Mouse (Mus musculus): ENCODE data around the gene Xdh. TPM values are rescaled to one million over a fixed set of nuclear protein-coding genes. Genes with fewer than 3 reads are reported as not detected.
"Not testable (repeated sequence)": the region's sequence is repeated elsewhere in the genome, so short reads cannot be mapped to it uniquely, and the experiment has no call there.

Xdh gene
- polyA plus RNA-seq, 1 experiment from 2014 or later, result 0.39 TPM

DNA sequence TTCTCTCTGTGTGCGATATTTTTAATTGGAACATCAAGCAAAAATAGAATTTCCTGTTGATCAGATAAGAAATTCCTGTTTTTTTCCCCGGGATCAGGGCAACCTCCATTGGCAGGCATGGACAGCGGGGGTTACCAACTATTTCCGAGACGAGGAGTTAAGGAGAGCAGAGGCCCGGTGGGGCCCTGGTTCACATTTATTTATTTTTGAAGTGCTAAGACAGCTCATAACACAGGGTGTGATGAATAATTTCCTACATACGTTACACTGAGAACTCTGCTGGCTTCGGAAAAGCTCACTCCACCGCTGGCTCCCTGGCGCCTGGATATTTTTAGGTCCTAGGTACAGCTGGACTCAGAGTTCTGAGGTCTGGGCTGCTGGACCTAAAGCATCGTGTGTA, 97.0 kb downstream of the Xdh start:
- Histone ChIP-seq H3K27me3 (ENCODE audit: control insufficient read depth, insufficient read depth, low read length) (no peaks in the 10 kb centered on the region), H3K4me2 (no peak overlapping the region), H3K27ac (ENCODE audit: low read depth, low read length) (no peak overlapping the region), H3K9ac (ENCODE audit: low read depth, low read length) (no peak overlapping the region), H3K36me3 (ENCODE audit: control insufficient read depth, insufficient read depth, low read length) (no peaks in the 10 kb centered on the region), H3K4me1 (ENCODE audit: control insufficient read depth, insufficient read depth, low read length) (no peaks in the 10 kb centered on the region; the same call in 1 of the 2 replicates), H3K9me3 (replicated peaks; ENCODE audit: control insufficient read depth, low read length) (no peaks in the 10 kb centered on the region; the same call in 1 of the 2 replicates), H3K4me3 (ENCODE audit: low read depth, low read length) (no peak overlapping the region)
- 69% methylated on average over 11 of the region's 11 CpGs for WGBS (ENCODE audit: insufficient replicate concordance)
- ATAC-seq (replicated peaks; ENCODE audit: insufficient number of reproducible peaks, low FRiP score, low TSS enrichment), result no peak

DNA sequence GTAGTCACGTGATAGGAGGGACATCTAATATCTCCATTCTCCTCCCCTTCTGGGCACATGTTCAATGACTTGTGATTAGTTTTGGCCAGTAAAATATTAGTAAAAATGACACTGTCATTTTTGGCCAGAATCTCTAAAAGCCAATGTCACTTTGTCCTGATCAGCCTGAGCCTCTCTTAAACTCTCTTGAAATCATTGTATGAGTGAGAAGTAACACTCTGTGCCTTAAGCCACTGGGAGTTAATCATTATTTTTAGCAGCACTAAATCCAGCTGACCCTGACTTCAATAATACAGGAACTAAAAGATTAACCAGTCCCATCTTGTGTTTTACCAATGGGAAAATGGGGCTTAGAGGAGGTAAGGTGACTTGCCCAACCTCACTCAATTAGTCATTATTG, 102.6 kb downstream of the Xdh start:
- ATAC-seq (replicated peaks; ENCODE audit: insufficient number of reproducible peaks, low FRiP score, low TSS enrichment), result no peak
- H3K27me3 ChIP-seq (ENCODE audit: control insufficient read depth, insufficient read depth, low read length), result no peaks in the 10 kb centered on the region
- H3K4me2 ChIP-seq, result no peak overlapping the region
- H3K4me1 ChIP-seq (ENCODE audit: control insufficient read depth, insufficient read depth, low read length), result no peaks in the 10 kb centered on the region
- H3K9ac ChIP-seq (ENCODE audit: low read depth, low read length), result no peak overlapping the region
- no peaks in the 10 kb centered on the region for H3K9me3 ChIP-seq (replicated peaks; ENCODE audit: control insufficient read depth, low read length)
- no peak overlapping the region for H3K4me3 ChIP-seq (ENCODE audit: low read depth, low read length)
- H3K27ac ChIP-seq (ENCODE audit: low read depth, low read length), result no peak overlapping the region
- no peaks in the 10 kb centered on the region for H3K36me3 ChIP-seq (ENCODE audit: control insufficient read depth, insufficient read depth, low read length)
- 70% methylated on average over 1 of the region's 1 CpGs for WGBS (ENCODE audit: insufficient replicate concordance)

DNA sequence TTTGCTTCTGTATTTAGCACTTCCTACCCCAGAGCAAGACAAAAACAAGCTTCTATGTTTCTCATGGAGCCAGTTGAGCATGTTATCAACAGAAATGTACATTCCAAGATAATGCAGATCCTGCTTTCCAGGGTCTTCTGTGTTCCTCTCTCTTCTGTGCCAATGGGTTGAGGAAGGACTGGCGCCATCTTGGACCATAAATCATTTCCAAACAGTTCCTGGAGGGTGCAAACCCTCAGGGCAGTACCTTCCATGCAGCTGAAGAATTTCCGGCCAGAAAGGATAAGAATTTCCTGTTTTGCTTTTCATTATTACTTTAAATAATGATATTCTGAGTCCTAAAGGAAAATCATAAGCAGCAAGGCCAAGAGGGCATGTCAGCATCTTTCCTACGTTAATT, 104.4 kb downstream of the Xdh start:
- no peaks in the 10 kb centered on the region for H3K27me3 ChIP-seq (ENCODE audit: control insufficient read depth, insufficient read depth, low read length)
- H3K4me1 ChIP-seq (ENCODE audit: control insufficient read depth, insufficient read depth, low read length), result no peaks in the 10 kb centered on the region
- no peaks in the 10 kb centered on the region for H3K36me3 ChIP-seq (ENCODE audit: control insufficient read depth, insufficient read depth, low read length)
- 66% methylated on average over 3 of the region's 3 CpGs for WGBS (ENCODE audit: insufficient replicate concordance)
- no peak overlapping the region for H3K4me3 ChIP-seq (ENCODE audit: low read depth, low read length)
- ATAC-seq (replicated peaks; ENCODE audit: insufficient number of reproducible peaks, low FRiP score, low TSS enrichment), result no peak
- H3K9ac ChIP-seq (ENCODE audit: low read depth, low read length), result no peak overlapping the region
- H3K27ac ChIP-seq (ENCODE audit: low read depth, low read length), result no peak overlapping the region
- no peaks in the 10 kb centered on the region for H3K9me3 ChIP-seq (replicated peaks; ENCODE audit: control insufficient read depth, low read length)
- no peak overlapping the region for H3K4me2 ChIP-seq

DNA sequence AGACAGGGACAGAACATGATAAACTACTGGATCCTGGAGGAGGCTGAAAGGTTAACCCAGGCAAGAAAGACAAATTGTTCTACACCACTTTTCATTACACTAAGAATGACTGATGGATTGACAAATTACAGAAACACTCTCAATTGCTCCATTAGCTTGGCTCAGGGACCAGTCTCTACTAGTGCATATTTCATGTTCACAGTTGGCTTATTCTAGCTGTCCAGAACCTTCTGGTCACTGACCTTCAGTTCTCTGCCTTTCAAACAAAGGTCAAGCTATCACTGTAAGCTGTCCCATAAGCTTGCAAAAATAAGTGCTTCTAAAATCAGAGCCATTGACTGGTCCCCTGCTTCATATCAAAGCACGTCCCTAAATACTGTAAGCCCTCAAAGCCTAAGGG, 107.0 kb downstream of the Xdh start:
- WGBS (ENCODE audit: insufficient replicate concordance), result 67% methylated on average over 1 of the region's 1 CpGs
- H3K4me1 ChIP-seq (ENCODE audit: control insufficient read depth, insufficient read depth, low read length), result 0 out of 2 replicates have a peak, but pooled peaks cover 2% of the 10 kb centered on the region
- no peak overlapping the region for H3K4me2 ChIP-seq
- no peaks in the 10 kb centered on the region for H3K36me3 ChIP-seq (ENCODE audit: control insufficient read depth, insufficient read depth, low read length)
- no peaks in the 10 kb centered on the region for H3K9me3 ChIP-seq (replicated peaks; ENCODE audit: control insufficient read depth, low read length)
- no peak overlapping the region for H3K9ac ChIP-seq (ENCODE audit: low read depth, low read length)
- no peaks in the 10 kb centered on the region for H3K27me3 ChIP-seq (ENCODE audit: control insufficient read depth, insufficient read depth, low read length)
- no peak overlapping the region for H3K27ac ChIP-seq (ENCODE audit: low read depth, low read length)
- no peak overlapping the region for H3K4me3 ChIP-seq (ENCODE audit: low read depth, low read length)
- ATAC-seq (replicated peaks; ENCODE audit: insufficient number of reproducible peaks, low FRiP score, low TSS enrichment), result no peak

DNA sequence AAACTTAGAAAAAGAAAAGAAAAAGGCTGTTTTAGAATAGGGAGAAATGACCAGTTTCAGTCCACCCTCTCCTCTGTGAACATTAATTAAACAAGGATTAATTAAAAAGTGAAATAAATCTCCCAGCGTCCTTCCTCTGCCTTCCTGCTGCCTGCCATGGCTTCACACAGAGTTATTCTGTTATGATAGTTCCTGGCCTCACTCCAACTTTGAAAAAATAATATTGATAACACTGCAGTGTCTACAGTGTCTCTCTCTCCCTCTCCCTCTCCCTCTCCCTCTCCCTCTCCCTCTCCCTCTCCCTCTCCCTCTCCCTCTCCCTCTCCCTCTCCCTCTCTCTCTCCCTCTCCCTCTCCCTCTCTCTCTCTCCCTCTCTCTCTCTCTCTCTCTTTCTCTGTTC, 110.1 kb downstream of the Xdh start:
- H3K36me3 ChIP-seq (ENCODE audit: control insufficient read depth, insufficient read depth, low read length); H3K4me1 ChIP-seq (ENCODE audit: control insufficient read depth, insufficient read depth, low read length); ATAC-seq (replicated peaks; ENCODE audit: insufficient number of reproducible peaks, low FRiP score, low TSS enrichment); H3K9ac ChIP-seq (ENCODE audit: low read depth, low read length); H3K27ac ChIP-seq (ENCODE audit: low read depth, low read length); H3K4me3 ChIP-seq (ENCODE audit: low read depth, low read length); H3K27me3 ChIP-seq (ENCODE audit: control insufficient read depth, insufficient read depth, low read length); H3K4me2 ChIP-seq; H3K9me3 ChIP-seq (replicated peaks; ENCODE audit: control insufficient read depth, low read length): not testable (repeated sequence)
- WGBS (ENCODE audit: insufficient replicate concordance), result 33% methylated on average over 1 of the region's 1 CpGs

DNA sequence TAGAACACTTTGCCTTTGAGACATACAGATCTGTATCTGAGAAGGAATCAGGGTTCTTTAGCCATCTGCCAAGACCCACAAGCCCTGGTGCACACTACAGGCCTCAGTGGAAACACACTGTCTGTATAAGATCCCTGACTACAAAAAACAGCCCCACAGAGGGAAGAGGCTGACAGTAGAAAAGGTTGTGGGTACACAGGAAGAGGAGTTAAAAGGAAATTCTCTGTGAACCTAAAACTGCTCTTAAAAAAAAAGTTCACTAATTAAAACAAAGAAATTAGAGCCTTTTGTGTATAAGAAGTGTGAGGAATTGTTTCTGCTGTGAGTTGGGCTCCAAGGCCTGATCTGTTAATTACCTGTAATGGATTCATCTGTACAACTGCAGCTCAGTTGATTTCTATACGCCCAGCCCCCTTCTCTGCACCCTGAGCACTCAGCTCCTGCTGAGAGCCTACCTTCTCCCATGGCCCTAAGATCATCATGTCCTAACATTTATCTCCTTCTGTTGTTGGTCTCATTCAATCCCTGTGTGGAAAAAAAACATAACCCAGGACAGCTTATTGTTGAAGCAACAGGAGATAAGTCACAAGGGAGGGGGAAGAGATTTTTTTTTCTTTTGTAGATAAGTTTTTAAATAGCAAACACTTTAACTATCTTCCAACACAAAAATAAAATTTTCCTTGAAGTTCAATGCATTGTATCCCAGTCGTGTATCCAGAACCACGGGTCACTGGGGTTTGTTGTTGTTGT, 110.7 kb downstream of the Xdh start:
- 35% methylated on average over 3 of the region's 3 CpGs for WGBS (ENCODE audit: insufficient replicate concordance)
- no peaks in the 10 kb centered on the region for H3K27me3 ChIP-seq (ENCODE audit: control insufficient read depth, insufficient read depth, low read length)
- H3K36me3 ChIP-seq (ENCODE audit: control insufficient read depth, insufficient read depth, low read length), result no peaks in the 10 kb centered on the region
- H3K4me1 ChIP-seq (ENCODE audit: control insufficient read depth, insufficient read depth, low read length), result 0 out of 2 replicates have a peak, but pooled peaks cover 2% of the 10 kb centered on the region
- no peak for ATAC-seq (replicated peaks; ENCODE audit: insufficient number of reproducible peaks, low FRiP score, low TSS enrichment)
- H3K27ac ChIP-seq (ENCODE audit: low read depth, low read length), result no peak overlapping the region
- no peaks in the 10 kb centered on the region for H3K9me3 ChIP-seq (replicated peaks; ENCODE audit: control insufficient read depth, low read length)
- H3K4me2 ChIP-seq, result no peak overlapping the region
- no peak overlapping the region for H3K9ac ChIP-seq (ENCODE audit: low read depth, low read length)
- H3K4me3 ChIP-seq (ENCODE audit: low read depth, low read length), result no peak overlapping the region

DNA sequence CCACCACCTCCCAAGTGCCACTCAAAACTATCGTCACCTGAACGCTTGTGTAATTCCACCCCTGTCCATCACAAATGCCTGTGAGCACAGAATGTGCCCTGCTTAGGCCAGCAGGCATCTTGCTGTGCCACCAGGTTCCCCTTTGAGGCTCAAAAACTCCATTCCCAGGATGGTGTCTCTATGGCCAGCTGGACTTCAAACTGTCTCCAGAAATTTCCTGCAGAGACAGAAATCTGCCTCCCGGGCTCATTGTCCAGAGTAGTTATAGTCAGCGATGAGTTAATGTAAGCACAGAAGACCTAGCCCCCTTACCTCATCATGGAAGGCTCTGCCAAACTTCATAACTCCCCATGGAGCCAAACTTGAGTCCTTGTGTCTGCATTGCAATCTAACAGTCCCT, 112.8 kb downstream of the Xdh start:
- Histone ChIP-seq H3K9ac (ENCODE audit: low read depth, low read length) (no peak overlapping the region), H3K36me3 (ENCODE audit: control insufficient read depth, insufficient read depth, low read length) (no peaks in the 10 kb centered on the region), H3K4me1 (ENCODE audit: control insufficient read depth, insufficient read depth, low read length) (0 out of 2 replicates have a peak, but pooled peaks cover 2% of the 10 kb centered on the region), H3K4me3 (ENCODE audit: low read depth, low read length) (no peak overlapping the region), H3K27ac (ENCODE audit: low read depth, low read length) (no peak overlapping the region), H3K4me2 (no peak overlapping the region), H3K27me3 (ENCODE audit: control insufficient read depth, insufficient read depth, low read length) (no peaks in the 10 kb centered on the region), H3K9me3 (replicated peaks; ENCODE audit: control insufficient read depth, low read length) (no peaks in the 10 kb centered on the region)
- ATAC-seq (replicated peaks; ENCODE audit: insufficient number of reproducible peaks, low FRiP score, low TSS enrichment), result no peak
- WGBS (ENCODE audit: insufficient replicate concordance), result 84% methylated on average over 4 of the region's 4 CpGs

DNA sequence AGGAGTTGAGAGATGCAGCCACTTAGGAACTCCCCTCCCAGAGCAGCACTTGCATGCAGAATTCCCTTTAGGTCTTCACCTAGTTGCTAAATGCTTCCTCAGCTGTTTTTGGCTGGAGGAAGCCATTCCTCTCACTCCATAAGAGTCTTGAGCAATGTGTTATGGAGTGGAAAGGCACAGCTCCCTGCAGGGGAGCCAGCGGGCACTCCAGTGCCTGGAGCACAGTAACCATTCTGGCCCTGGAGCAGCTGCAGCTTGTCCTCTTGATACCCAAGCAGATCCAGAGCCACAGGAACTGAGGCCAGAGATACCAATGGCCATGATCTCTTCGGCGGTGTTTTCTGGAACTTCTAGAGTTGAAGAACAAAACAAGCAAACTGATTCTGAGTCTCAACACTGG, 113.4 kb downstream of the Xdh start:
- Histone ChIP-seq H3K27me3 (ENCODE audit: control insufficient read depth, insufficient read depth, low read length) (no peaks in the 10 kb centered on the region), H3K4me1 (ENCODE audit: control insufficient read depth, insufficient read depth, low read length) (0 out of 2 replicates have a peak, but pooled peaks cover 2% of the 10 kb centered on the region), H3K36me3 (ENCODE audit: control insufficient read depth, insufficient read depth, low read length) (no peaks in the 10 kb centered on the region), H3K27ac (ENCODE audit: low read depth, low read length) (no peak overlapping the region), H3K9me3 (replicated peaks; ENCODE audit: control insufficient read depth, low read length) (no peaks in the 10 kb centered on the region), H3K9ac (ENCODE audit: low read depth, low read length) (no peak overlapping the region), H3K4me2 (no peak overlapping the region), H3K4me3 (ENCODE audit: low read depth, low read length) (no peak overlapping the region)
- 93% methylated on average over 3 of the region's 3 CpGs for WGBS (ENCODE audit: insufficient replicate concordance)
- ATAC-seq (replicated peaks; ENCODE audit: insufficient number of reproducible peaks, low FRiP score, low TSS enrichment), result no peak
